Mouse (Mus musculus): ENCODE results near the gene Lmntd1. TPM values are rescaled to one million over a fixed set of nuclear protein-coding genes. Genes with fewer than 3 reads are reported as not detected.

Gene Lmntd1
- total and polyA plus RNA-seq, 3 experiments: 0.08 to 0.43 (median 0.26) TPM

- Histone ChIP-seq H3K4me1 (ENCODE audit: control insufficient read depth in 1 of 2, insufficient read depth in 2 of 2) (no peaks in the 10 kb centered on the region), H3K9me3 (replicated peaks; ENCODE audit: low read length) (peaks cover 5% of the 10 kb centered on the region), H3K27me3 (replicated peaks) (no peaks in the 10 kb centered on the region), H3K4me2 (ENCODE audit: insufficient read depth, low read depth, poor library complexity, severe bottlenecking) (no peak overlapping the region), H3K4me3 (replicated peaks in 1 of 3; ENCODE audit: low read depth in 2 of 3, low read length in 2 of 3, poor library complexity in 1 of 3) (no peak overlapping the region), H3K27ac (ENCODE audit: insufficient read depth, low read depth) (no peak overlapping the region), H3K9ac (ENCODE audit: insufficient read depth, low read depth) (no peak overlapping the region), H3K79me2 (replicated peaks; ENCODE audit: control insufficient read depth, extremely low read depth, insufficient read depth, poor library complexity, severe bottlenecking) (no peaks in the 10 kb centered on the region), H3K36me3 (replicated peaks in 1 of 2; ENCODE audit: control insufficient read depth in 1 of 2, insufficient read depth in 1 of 2, low read length in 1 of 2) (no peaks in the 10 kb centered on the region)
- in situ Hi-C loops (cut with MboI; ENCODE audit: low pct_ligation_motif_present, low pct_unique_long_range_greater_than_20kb, low sequenced_read_pairs): no loop called here
- TF ChIP-seq MAFK (IDR thresholded peaks at IDR 0.05; ENCODE audit: insufficient replicate concordance, low read length) (no peak), SIN3A (IDR thresholded peaks at IDR 0.05; ENCODE audit: low read length) (no peak)
- DNase-seq (ENCODE audit: extremely low read depth): no peak
- dilution Hi-C loops (cut with MboI; ENCODE audit: extremely low pct_ligation_motif_present, extremely low pct_unique_long_range_greater_than_20kb, low sequenced_read_pairs): no loop called here
These were observed 26.9 kb upstream of the Lmntd1 start for GRCm38 (mm10) chr6:145640971-145641506.

GRCm38 (mm10) chr6:145638248-145638647 lies 24.1 kb upstream of the Lmntd1 start:
- DNase-seq (ENCODE audit: extremely low read depth): no peak
- no peak overlapping the region for H3K4me2 ChIP-seq (ENCODE audit: insufficient read depth, low read depth, poor library complexity, severe bottlenecking)
- peaks cover 5% of the 10 kb centered on the region for H3K9me3 ChIP-seq (replicated peaks; ENCODE audit: low read length)
- no peak overlapping the region for H3K9ac ChIP-seq (ENCODE audit: insufficient read depth, low read depth)
- no peaks in the 10 kb centered on the region for H3K36me3 ChIP-seq (replicated peaks in 1 of 2; ENCODE audit: control insufficient read depth in 1 of 2, insufficient read depth in 1 of 2, low read length in 1 of 2)
- no peak for TF ChIP-seq ZC3H11A (IDR thresholded peaks at IDR 0.05; ENCODE audit: low read depth, low read length)
- TF ChIP-seq GABPA (IDR thresholded peaks at IDR 0.05; ENCODE audit: insufficient replicate concordance, low read depth, low read length): no peak
- TF ChIP-seq ETS1 (conservative IDR thresholded peaks at IDR 0.05; ENCODE audit: low read depth, low read length): no peak
- TF ChIP-seq RAD21 (IDR thresholded peaks at IDR 0.05; ENCODE audit: low read depth, low read length): no peak
- TF ChIP-seq MXI1 (IDR thresholded peaks at IDR 0.05; ENCODE audit: low read depth, low read length): no peak
- no peak for TF ChIP-seq HCFC1 (IDR thresholded peaks at IDR 0.05; ENCODE audit: low read depth, low read length)
- no peak for TF ChIP-seq IRF4 (IDR thresholded peaks at IDR 0.05; ENCODE audit: low read depth, low read length)
- no peak for TF ChIP-seq BHLHE40 (IDR thresholded peaks at IDR 0.05; ENCODE audit: low read depth, low read length)
- no peak for TF ChIP-seq MAZ (IDR thresholded peaks at IDR 0.05; ENCODE audit: low read depth, low read length)
- no peak for TF ChIP-seq POLR2A (IDR thresholded peaks at IDR 0.05; ENCODE audit: low read depth, low read length)
- no peak for TF ChIP-seq ELF1 (IDR thresholded peaks at IDR 0.05; ENCODE audit: low read depth, low read length)
- TF ChIP-seq CTCF (conservative IDR thresholded peaks at IDR 0.05 in 1 of 2, IDR thresholded peaks at IDR 0.05 in 1 of 2; ENCODE audit: low read depth in 2 of 2, low read length in 2 of 2): no peak
- TF ChIP-seq ZKSCAN1 (IDR thresholded peaks at IDR 0.05; ENCODE audit: borderline replicate concordance, low read depth, low read length): no peak
- no peak for TF ChIP-seq USF1 (IDR thresholded peaks at IDR 0.05; ENCODE audit: low read depth, low read length)
- no peak for TF ChIP-seq SIN3A (IDR thresholded peaks at IDR 0.05; ENCODE audit: low read length)
- TF ChIP-seq POLR2AphosphoS2 (IDR thresholded peaks at IDR 0.05; ENCODE audit: low read depth, low read length): no peak
- no peak for TF ChIP-seq ZNF384 (IDR thresholded peaks at IDR 0.05; ENCODE audit: low read depth, low read length)
- TF ChIP-seq EP300 (IDR thresholded peaks at IDR 0.05; ENCODE audit: low read length): no peak
- dilution Hi-C loops (cut with MboI; ENCODE audit: extremely low pct_ligation_motif_present, extremely low pct_unique_long_range_greater_than_20kb, low sequenced_read_pairs): no loop called here
- no peak overlapping the region for H3K27ac ChIP-seq (ENCODE audit: insufficient read depth, low read depth)
- H3K4me1 ChIP-seq (ENCODE audit: control insufficient read depth in 1 of 2, insufficient read depth in 2 of 2): peaks cover 2 to 15% of the 10 kb centered on the region in 2 experiments; a peak in 2 of 4 replicates
- H3K79me2 ChIP-seq (replicated peaks; ENCODE audit: control insufficient read depth, extremely low read depth, insufficient read depth, poor library complexity, severe bottlenecking): no peaks in the 10 kb centered on the region
- H3K27me3 ChIP-seq (replicated peaks): no peaks in the 10 kb centered on the region
- no peak overlapping the region for H3K4me3 ChIP-seq (replicated peaks in 1 of 3; ENCODE audit: low read depth in 2 of 3, low read length in 2 of 3, poor library complexity in 1 of 3)
- in situ Hi-C loops (cut with MboI; ENCODE audit: low pct_ligation_motif_present, low pct_unique_long_range_greater_than_20kb, low sequenced_read_pairs): no loop called here

Measured in CH12.LX (cell line).